Mouse (Mus musculus): ENCODE data around the gene Ppp1r12b. TPM values are rescaled to one million over a fixed set of nuclear protein-coding genes. Genes with fewer than 3 reads are reported as not detected.

Gene Ppp1r12b
- total RNA-seq, 2 experiments from 2014 or later, result 67.8 to 74.7 TPM

Small RNA genes lying within 50 kb of the gene (microRNA-seq; reads per million reads assigned to microRNA genes)
- 0 reads per million in 2 experiments for gene Gm22232

Other genes with a start within 250 kb of the Ppp1r12b start
- 1 to 10 TPM; 2.1 to 2.4 TPM for gene Ube2t, start 6.6 kb upstream of the Ppp1r12b start, total RNA-seq (2021)
- 1 to 10 TPM; 1.6 to 2.5 TPM for gene Lgr6, start 149.3 kb upstream of the Ppp1r12b start, total RNA-seq (2021)
- gene Ptpn7, start 176.8 kb upstream of the Ppp1r12b start, total RNA-seq (2021), result not detected
- gene Arl8a, start 190.9 kb upstream of the Ppp1r12b start, total RNA-seq (2021), result 100 to 1,000 TPM; 307 to 334 TPM
- 100 to 1,000 TPM; 186 to 187 TPM for gene Gpr37l1, start 211.7 kb upstream of the Ppp1r12b start, total RNA-seq (2021)

Data from layer of hippocampus, postnatal 14 days (tissue).